Comparison of ENCODE assay signal across 15 mouse cellular contexts in the genomic region with DNA sequence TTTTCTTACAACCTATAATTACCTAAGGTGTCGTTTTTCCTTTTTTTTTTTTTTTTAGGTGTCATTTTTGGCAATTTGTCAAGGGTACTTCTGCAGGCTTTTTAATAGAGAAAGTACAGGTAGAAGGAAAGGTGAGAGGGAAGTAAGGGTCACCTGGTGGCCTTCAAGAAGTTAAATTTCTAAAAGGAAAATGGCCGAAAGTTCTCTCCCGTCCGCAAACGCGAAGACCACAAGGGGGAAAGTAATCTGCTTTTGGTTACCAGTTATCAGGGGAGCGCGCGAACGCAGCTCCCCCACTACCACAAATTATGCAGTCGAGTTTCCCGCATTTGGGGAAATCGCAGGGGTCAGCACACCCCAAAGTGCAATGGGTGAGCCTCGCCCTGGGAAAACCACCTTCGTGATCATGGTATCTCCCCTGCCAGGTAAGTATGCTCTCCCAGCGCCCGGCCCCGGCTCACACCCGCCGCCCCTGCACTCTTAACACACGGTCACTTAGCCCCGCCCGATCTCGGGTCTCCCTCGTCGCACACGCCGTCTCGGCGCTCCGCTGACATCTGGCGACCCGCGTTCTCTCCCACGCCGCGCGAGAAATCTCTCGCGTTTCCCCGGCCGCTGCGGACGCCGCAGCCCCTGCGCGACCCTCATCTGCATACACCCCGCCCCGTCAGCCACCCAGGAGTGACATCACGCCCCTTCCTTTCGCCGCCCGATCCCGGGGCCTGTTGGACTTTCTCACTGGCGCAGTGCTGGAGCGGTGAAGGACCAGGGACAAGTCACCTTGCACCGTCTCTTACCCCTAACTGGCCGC. TPM values are rescaled to one million over a fixed set of nuclear protein-coding genes. Genes with fewer than 3 reads are reported as not detected.
DNase-seq lines count a peak whose midpoint lies in the region; ATAC-seq and TF ChIP-seq lines count a peak whose summit lies in the region.
"Not testable (repeated sequence)": the region's sequence is repeated elsewhere in the genome, so short reads cannot be mapped to it uniquely, and the experiment has no call there.
"Had no signal": no experiment of that assay in that cellular context is flagged by ENCODE, and none has a peak within 500 bp of the region (broad histone marks: within the 10 kb centered on the region; RNA-seq: fewer than 3 reads in every experiment).

No protein-coding gene starts in this region.

- not testable (repeated sequence) for H3K27me3 ChIP-seq in embryonic facial prominence, embryonic 11.5 days (ENCODE audit: control insufficient read depth, insufficient read depth, low read length); heart, embryonic 16.5 days (ENCODE audit: control insufficient read depth, insufficient read depth, low read length); hindbrain, postnatal 0 days (ENCODE audit: insufficient read depth, low read length); limb, embryonic 11.5 days (ENCODE audit: control insufficient read depth, insufficient read depth, low read length); midbrain, embryonic 11.5 days (ENCODE audit: control insufficient read depth, insufficient read depth, low read length)
- H3K27me3 ChIP-seq in forebrain, embryonic 15.5 days: peaks cover 22% of the 10 kb centered on the region
- H3K27me3 ChIP-seq in liver, embryonic 15.5 days: peaks cover 22% of the 10 kb centered on the region
- H3K27me3 ChIP-seq in neural tube, embryonic 15.5 days (replicated peaks): peaks cover 23% of the 10 kb centered on the region

- not testable (repeated sequence) for H3K4me2 ChIP-seq in embryonic facial prominence, embryonic 11.5 days (ENCODE audit: low read depth, low read length); forebrain, embryonic 15.5 days (replicated peaks); heart, embryonic 16.5 days (ENCODE audit: low read depth, low read length); hindbrain, postnatal 0 days (ENCODE audit: low read depth, low read length); limb, embryonic 11.5 days (ENCODE audit: low read depth, severe bottlenecking); liver, embryonic 15.5 days; midbrain, embryonic 11.5 days; neural tube, embryonic 15.5 days

- not testable (repeated sequence) for H3K9me3 ChIP-seq in embryonic facial prominence, embryonic 11.5 days (replicated peaks; ENCODE audit: control insufficient read depth, low read length); forebrain, embryonic 15.5 days; heart, embryonic 16.5 days (replicated peaks; ENCODE audit: control insufficient read depth, low read length); hindbrain, postnatal 0 days (ENCODE audit: low read length); limb, embryonic 11.5 days (ENCODE audit: control insufficient read depth, low read length); liver, embryonic 15.5 days (replicated peaks); midbrain, embryonic 11.5 days (ENCODE audit: control insufficient read depth, low read length); neural tube, embryonic 15.5 days (replicated peaks)

- ATAC-seq in embryonic facial prominence, embryonic 11.5 days (replicated peaks; ENCODE audit: insufficient number of reproducible peaks, low FRiP score, low TSS enrichment, low read depth): peak; percentile 80
- ATAC-seq in forebrain, embryonic 15.5 days (replicated peaks): peak; percentile 74; the same call in 1 of the 2 replicates
- peak; percentile 89 for ATAC-seq in heart, embryonic 16.5 days (replicated peaks; ENCODE audit: extremely low read depth, insufficient read depth, low FRiP score)
- ATAC-seq in hindbrain, postnatal 0 days: peak; percentile 64; the same call in 1 of the 2 replicates
- peak; percentile 91 for ATAC-seq in limb, embryonic 11.5 days (ENCODE audit: insufficient number of reproducible peaks, low FRiP score, low TSS enrichment, low read depth)
- ATAC-seq in liver, embryonic 15.5 days (ENCODE audit: insufficient read depth): peak; percentile 59
- ATAC-seq in midbrain, embryonic 11.5 days (ENCODE audit: low FRiP score): peak; percentile 93
- peak; percentile 43; the same call in 1 of the 2 replicates for ATAC-seq in neural tube, embryonic 15.5 days (ENCODE audit: low FRiP score)

- H3K9ac ChIP-seq in embryonic facial prominence, embryonic 11.5 days (replicated peaks; ENCODE audit: low read length); forebrain, embryonic 15.5 days (replicated peaks); heart, embryonic 16.5 days (ENCODE audit: low read length); hindbrain, postnatal 0 days (replicated peaks; ENCODE audit: low read length); limb, embryonic 11.5 days (ENCODE audit: low read length); liver, embryonic 15.5 days; midbrain, embryonic 11.5 days (ENCODE audit: low read length); neural tube, embryonic 15.5 days (replicated peaks): not testable (repeated sequence)

- H3K36me3 ChIP-seq in embryonic facial prominence, embryonic 11.5 days (replicated peaks; ENCODE audit: control insufficient read depth, insufficient read depth, low read depth, low read length); forebrain, embryonic 15.5 days; heart, embryonic 16.5 days (ENCODE audit: control insufficient read depth, insufficient read depth); hindbrain, postnatal 0 days (ENCODE audit: insufficient read depth, low read length); limb, embryonic 11.5 days (ENCODE audit: control insufficient read depth, insufficient read depth, low read length); liver, embryonic 15.5 days (replicated peaks); midbrain, embryonic 11.5 days (ENCODE audit: control insufficient read depth, insufficient read depth, low read length); neural tube, embryonic 15.5 days: not testable (repeated sequence)

- H3K4me3 ChIP-seq in embryonic facial prominence, embryonic 11.5 days (ENCODE audit: low read depth, low read length); forebrain, embryonic 15.5 days; heart, embryonic 16.5 days (ENCODE audit: low read length); hindbrain, postnatal 0 days (ENCODE audit: low read length); limb, embryonic 11.5 days (ENCODE audit: low read depth, low read length); liver, embryonic 15.5 days (replicated peaks); midbrain, embryonic 11.5 days (ENCODE audit: low read depth, low read length); neural tube, embryonic 15.5 days (replicated peaks): not testable (repeated sequence)

- not testable (repeated sequence) for H3K4me1 ChIP-seq in embryonic facial prominence, embryonic 11.5 days (ENCODE audit: control insufficient read depth, insufficient read depth, low read length); forebrain, embryonic 15.5 days; heart, embryonic 16.5 days (ENCODE audit: control insufficient read depth, insufficient read depth, low read length); hindbrain, postnatal 0 days (ENCODE audit: insufficient read depth, low read length); limb, embryonic 11.5 days (ENCODE audit: control insufficient read depth, insufficient read depth, low read length); liver, embryonic 15.5 days (replicated peaks); midbrain, embryonic 11.5 days (ENCODE audit: control insufficient read depth, insufficient read depth, low read length); neural tube, embryonic 15.5 days

- WGBS in embryonic facial prominence, embryonic 11.5 days: 0% methylated on average over 1 of the region's 58 CpGs
- 0% methylated on average over 1 of the region's 58 CpGs for WGBS in forebrain, embryonic 15.5 days
- WGBS in heart, embryonic 16.5 days: 0% methylated on average over 1 of the region's 58 CpGs
- 0% methylated on average over 1 of the region's 58 CpGs for WGBS in hindbrain, postnatal 0 days
- WGBS in limb, embryonic 11.5 days: 0% methylated on average over 1 of the region's 58 CpGs
- 0% methylated on average over 1 of the region's 58 CpGs for WGBS in liver, embryonic 15.5 days (ENCODE audit: insufficient replicate concordance)
- WGBS in midbrain, embryonic 11.5 days: 0% methylated on average over 1 of the region's 58 CpGs
- 0% methylated on average over 1 of the region's 58 CpGs for WGBS in neural tube, embryonic 15.5 days

- not testable (repeated sequence) for DNase-seq in embryonic facial prominence, embryonic 11.5 days (ENCODE audit: low spot score); hindbrain, postnatal 0 days (ENCODE audit: low spot score); limb, embryonic 11.5 days (ENCODE audit: low spot score); midbrain, embryonic 11.5 days (ENCODE audit: low spot score, missing footprints)

- TF ChIP-seq CTCF in hindbrain, postnatal 0 days (IDR thresholded peaks at IDR 0.05; ENCODE audit: low read depth): not testable (repeated sequence)

- not testable (repeated sequence) for H3K27ac ChIP-seq in embryonic facial prominence, embryonic 11.5 days (replicated peaks; ENCODE audit: low read depth, low read length); forebrain, embryonic 15.5 days (replicated peaks); heart, embryonic 16.5 days (ENCODE audit: low read length); hindbrain, postnatal 0 days; limb, embryonic 11.5 days (replicated peaks; ENCODE audit: low read depth, low read length); liver, embryonic 15.5 days (replicated peaks); midbrain, embryonic 11.5 days (ENCODE audit: low read depth, low read length); neural tube, embryonic 15.5 days (replicated peaks)

RNA-seq across cellular contexts. Expression of a gene that starts 7.9 kb away (rescaled TPM):
- not detected in 2 replicates for polyA plus RNA-seq in embryonic facial prominence, embryonic 11.5 days (2014; fragmentation: Nextera tagmentation; extraction: Ambion mirVana)
- polyA plus RNA-seq in forebrain, embryonic 15.5 days (2015; fragmentation: Nextera tagmentation; extraction: Ambion mirVana): not detected in 2 replicates
- polyA plus RNA-seq in heart, embryonic 16.5 days (2015; fragmentation: Nextera tagmentation; extraction: Ambion mirVana): 1.3 and 1.5 TPM in 2 replicates
- total RNA-seq in hindbrain, postnatal 0 days (2014; rRNA removed): not detected in 2 replicates
- polyA plus RNA-seq in hindbrain, postnatal 0 days (2015; fragmentation: Nextera tagmentation; extraction: Ambion mirVana): not detected in 2 replicates
- polyA plus RNA-seq in limb, embryonic 11.5 days (2014; fragmentation: Nextera tagmentation; extraction: Ambion mirVana): not detected in 2 replicates
- polyA plus RNA-seq in liver, embryonic 15.5 days (2015; fragmentation: Nextera tagmentation; extraction: Ambion mirVana): not detected in 2 replicates
- not detected in 2 replicates for polyA plus RNA-seq in midbrain, embryonic 11.5 days (2014; fragmentation: Nextera tagmentation; extraction: Ambion mirVana)
- polyA plus RNA-seq in neural tube, embryonic 15.5 days (2015; fragmentation: Nextera tagmentation; extraction: Ambion mirVana): not detected in 2 replicates
- total RNA-seq: adrenal gland, postnatal 4 days; heart, postnatal 25 days; layer of hippocampus, postnatal 36 days; left cerebral cortex, postnatal 36 days; midbrain, postnatal 0 days had no signal
- polyA plus RNA-seq: gonadal fat pad, adult 2 months; midbrain, postnatal 0 days; neural tube, embryonic 14.5 days had no signal

Comparison
In these comparisons a context has a peak if more than half of its experiments do, and no peak if none do; other contexts are left out.
1. ATAC-seq: peak in every context shown above with its lines; median percentile 93 in midbrain, embryonic 11.5 days; 91 in limb, embryonic 11.5 days; 89 in heart, embryonic 16.5 days; 80 in embryonic facial prominence, embryonic 11.5 days; 74 in forebrain, embryonic 15.5 days; 64 in hindbrain, postnatal 0 days; 59 in liver, embryonic 15.5 days; 43 in neural tube, embryonic 15.5 days.